Mouse (Mus musculus): ENCODE data around the gene Susd4.

The Susd4 gene

DNA sequence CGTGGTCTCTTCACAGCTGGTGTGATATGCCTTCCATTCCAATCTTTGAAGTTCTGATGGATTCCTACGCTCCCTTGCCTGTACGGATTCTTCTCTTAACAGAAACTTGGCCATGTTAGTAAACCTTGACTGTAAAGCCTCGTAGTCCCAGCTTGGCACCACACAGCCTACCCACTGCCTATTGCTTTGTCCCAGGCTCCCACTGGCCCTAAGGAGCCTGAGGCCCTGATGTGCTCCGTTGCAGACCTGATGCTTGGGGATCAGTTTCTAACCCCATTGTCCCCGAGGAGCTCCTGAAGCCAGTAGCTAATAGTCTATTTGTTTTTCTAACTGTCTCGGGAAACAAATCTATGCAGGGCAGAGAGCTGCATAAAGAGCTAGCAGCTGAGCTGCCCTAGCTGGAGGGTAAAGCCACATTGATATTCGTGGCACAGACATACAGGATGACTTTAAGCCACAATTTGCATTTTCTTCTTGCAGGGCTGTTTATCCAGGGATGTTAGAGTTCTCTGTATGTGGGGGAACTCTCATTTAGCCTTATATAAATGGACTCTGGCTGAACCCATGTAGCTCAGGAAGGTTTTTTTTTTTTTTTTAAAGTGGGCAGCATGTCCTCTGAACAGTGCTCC, 155.2 kb downstream of the Susd4 start:
- no peak for DNase-seq (ENCODE audit: low read depth)

DNA sequence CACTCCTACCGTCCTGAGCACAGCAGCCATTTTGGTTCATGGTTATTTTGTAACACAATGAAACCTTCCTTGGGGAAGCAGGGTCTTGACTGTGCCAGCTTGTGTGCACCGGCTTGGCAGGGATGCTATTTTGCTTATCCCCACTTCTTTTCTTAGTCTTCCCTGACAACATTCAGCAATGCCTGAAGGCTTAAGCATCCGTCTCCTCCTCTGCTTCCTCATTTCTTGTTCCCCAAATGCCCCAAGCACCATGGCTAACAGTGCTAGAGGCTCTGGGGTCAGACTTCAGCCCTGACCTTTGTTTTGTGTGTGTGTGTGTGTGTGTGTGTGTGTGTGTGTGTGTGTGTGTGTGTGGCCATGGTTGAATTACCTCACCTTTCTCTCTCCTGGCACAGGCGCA, 159.2 kb downstream of the Susd4 start:
- no peak for DNase-seq (ENCODE audit: low read depth)

- DNase-seq (ENCODE audit: low read depth) = no peak
These were observed 162.8 kb downstream of the Susd4 start for GRCm38 (mm10) chr1:182926465-182926864.

DNA sequence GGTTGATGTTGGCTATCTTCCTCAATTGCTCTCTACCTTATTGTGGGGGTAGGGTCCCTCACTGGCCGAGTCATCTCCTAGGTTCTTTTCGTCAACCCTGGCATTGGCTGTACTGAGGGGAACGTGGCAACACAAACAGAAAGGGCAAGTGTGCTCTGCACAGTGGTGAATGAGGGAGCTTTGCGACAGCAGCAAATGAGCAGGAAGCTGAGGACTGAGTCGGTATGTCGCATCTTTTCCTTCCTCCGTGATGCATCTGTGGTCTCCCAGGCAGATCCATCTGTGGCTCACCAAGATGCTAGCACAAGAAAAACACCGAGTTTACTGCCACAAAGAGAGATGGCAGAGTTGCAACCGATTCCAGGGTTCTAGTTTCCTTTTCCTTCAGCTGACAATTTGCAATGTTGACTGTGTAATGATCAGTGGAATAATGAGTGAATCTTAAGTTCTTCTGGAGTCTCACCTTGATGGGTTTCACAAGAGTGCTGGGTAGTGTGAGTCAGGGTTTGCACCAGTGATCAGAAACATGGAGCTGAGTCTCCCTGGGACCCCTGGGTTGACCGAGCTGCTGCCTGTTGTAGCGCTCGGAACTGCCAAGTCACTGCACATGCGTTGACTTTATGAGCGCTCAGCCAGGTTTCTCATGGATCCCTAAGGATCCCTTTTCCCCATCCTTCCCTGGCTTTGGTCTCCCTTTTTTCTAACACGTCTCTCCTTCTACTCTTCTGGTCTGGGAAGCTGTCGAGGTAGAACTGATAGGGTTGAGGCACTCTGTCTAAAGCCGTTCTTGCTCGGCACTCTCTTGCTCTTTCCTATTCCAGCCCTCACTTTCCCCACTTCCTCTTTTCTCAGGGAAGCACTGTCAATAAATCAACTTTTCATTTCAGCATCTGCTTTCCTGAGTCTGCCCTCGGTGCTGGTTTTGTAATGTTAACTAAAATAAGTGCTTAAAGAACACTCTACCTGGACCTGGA, 164.5 kb downstream of the Susd4 start:
- DNase-seq (ENCODE audit: low read depth) = no peak

DNA sequence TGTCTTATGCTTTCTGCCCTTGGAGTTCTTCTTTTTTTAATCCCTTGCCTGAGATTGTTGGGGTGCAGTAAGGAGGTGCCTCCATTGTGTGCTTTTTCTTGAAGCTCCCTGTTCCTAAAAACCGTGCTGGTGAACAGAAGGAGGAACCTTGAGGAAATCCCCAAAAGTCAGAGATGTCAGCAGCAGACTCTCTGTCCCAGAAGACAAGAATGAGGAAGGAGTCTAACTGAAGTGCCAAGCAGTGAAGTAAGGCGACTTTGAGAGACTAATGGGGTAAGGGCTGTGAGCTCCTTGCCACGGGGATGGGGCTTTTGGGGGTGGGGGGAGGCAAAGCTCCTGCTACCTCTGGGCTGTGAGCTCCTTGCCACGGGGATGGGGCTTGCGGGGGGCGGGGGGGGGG, 171.8 kb downstream of the Susd4 start:
- no peak for DNase-seq (ENCODE audit: low read depth)

DNA sequence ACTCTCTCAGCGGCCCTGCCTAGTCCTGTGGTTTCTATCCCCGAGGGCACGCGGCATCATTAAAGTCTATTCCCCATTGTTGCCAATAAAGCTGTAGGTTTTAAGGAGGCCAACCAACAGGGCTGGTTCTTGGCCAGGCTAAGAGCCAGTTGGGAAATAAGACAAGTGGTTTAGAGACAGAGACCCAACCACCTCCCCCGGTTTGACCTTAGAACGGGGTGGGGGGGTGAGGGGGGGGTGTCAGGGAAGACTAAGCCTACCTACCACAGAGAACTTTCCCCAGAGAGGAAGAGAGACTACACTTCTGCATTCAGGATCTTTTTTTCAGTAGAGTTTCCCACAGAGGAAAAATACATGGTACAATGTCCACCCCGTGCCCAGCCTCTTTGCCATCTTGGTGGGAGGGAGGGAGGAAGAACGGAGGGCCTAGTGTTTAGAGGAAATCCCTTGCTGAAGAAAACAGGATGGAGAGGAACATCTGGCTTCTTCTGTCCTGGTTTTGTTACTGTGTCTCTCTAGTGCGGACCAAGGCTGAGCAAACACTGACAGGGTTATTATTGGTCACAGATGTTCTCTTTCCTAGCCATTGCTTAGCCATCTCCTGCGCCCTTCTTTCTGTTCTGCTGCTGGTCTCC, 173.9 kb downstream of the Susd4 start:
- DNase-seq (ENCODE audit: low read depth) = no peak

GRCm38 (mm10) chr1:182941921-182942320, 178.3 kb downstream of the Susd4 start:
- DNase-seq (ENCODE audit: low read depth) = no peak

DNA sequence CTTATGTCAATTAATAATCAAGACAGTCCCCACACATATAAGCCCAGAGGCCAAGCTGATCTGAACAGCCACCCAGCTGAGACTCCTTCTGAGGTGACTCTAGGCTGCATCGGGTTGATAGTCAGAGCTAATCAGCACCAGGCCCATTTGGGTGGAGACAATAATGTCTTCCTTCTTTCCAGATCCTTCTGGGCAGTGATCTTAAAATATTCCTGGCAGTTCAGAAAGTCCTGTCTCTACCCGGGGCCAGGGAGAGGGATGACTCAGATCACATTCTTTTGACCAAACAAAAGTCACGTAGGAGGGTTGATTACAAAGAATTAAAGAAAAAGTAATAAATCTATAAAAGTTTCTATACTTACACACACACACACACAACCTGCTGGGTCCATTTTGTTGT, 180.3 kb downstream of the Susd4 start:
- no peak for DNase-seq (ENCODE audit: low read depth)

- DNase-seq (ENCODE audit: low read depth) = no peak
These were observed 181.0 kb downstream of the Susd4 start for GRCm38 (mm10) chr1:182944638-182945037.

DNA sequence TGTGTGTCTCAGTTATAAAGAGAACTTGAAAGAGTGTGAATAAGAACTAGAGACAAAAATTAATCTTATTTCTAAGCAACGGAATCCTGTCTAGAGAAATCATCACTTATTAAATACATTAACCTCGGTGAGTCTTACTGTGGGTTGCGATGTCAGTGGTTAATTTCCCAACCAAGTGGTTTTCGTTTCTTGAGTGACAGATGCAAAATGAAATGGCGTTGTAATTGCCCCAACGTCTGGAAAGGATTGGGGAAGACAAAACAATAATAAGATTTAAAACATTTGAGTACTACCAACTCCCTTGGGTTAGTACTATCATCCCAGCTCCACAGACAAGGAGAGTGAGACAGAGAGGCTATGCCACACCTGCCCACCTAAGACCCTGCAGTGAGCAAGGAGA, 181.9 kb downstream of the Susd4 start:
- DNase-seq (ENCODE audit: low read depth) = no peak
